ENCODE assay signal across 27 mouse cellular contexts in genomic region chr14:88427370-88427769, GRCm38 (mm10). TPM values are rescaled to one million over a fixed set of nuclear protein-coding genes. Genes with fewer than 3 reads are reported as not detected.
"Had no signal": no experiment of that assay in that cellular context is flagged by ENCODE, and none has a peak within 500 bp of the region (broad histone marks: within the 10 kb centered on the region; RNA-seq: fewer than 3 reads in every experiment).

No protein-coding gene starts in this region.

- H3K27ac ChIP-seq: gastrocnemius, adult 2 months; heart, embryonic 10.5 days; hindbrain, embryonic 10.5 days; hindbrain, embryonic 12.5 days; hindbrain, embryonic 14.5 days; intestine, embryonic 15.5 days; layer of hippocampus, adult 2 months; limb, embryonic 13.5 days; limb, embryonic 15.5 days; liver, embryonic 12.5 days; liver, embryonic 14.5 days had no signal

- ATAC-seq: hindbrain, embryonic 16.5 days; inflammation-experienced regulatory T-cells, adult 6 months; intestine, embryonic 15.5 days; intestine, postnatal 0 days; liver, embryonic 12.5 days had no signal

- H3K9ac ChIP-seq: heart, embryonic 12.5 days; hindbrain, embryonic 12.5 days; hindbrain, embryonic 14.5 days; intestine, embryonic 15.5 days; limb, embryonic 13.5 days; limb, embryonic 15.5 days; liver, embryonic 12.5 days; liver, embryonic 14.5 days had no signal

- H3K4me1 ChIP-seq: heart, embryonic 10.5 days; heart, embryonic 12.5 days; hindbrain, embryonic 10.5 days; hindbrain, embryonic 12.5 days; intestine, embryonic 15.5 days; limb, embryonic 13.5 days; limb, embryonic 15.5 days; liver, embryonic 12.5 days had no signal

- H3K36me3 ChIP-seq: heart, embryonic 10.5 days; heart, embryonic 12.5 days; hindbrain, embryonic 10.5 days; hindbrain, embryonic 12.5 days; intestine, embryonic 15.5 days; limb, embryonic 13.5 days; limb, embryonic 15.5 days; liver, embryonic 12.5 days had no signal

- H3K4me3 ChIP-seq: gastrocnemius, adult 2 months; heart, embryonic 10.5 days; heart, embryonic 12.5 days; hindbrain, embryonic 10.5 days; hindbrain, embryonic 12.5 days; intestine, embryonic 15.5 days; layer of hippocampus, adult 2 months; limb, embryonic 13.5 days; limb, embryonic 15.5 days; liver, embryonic 12.5 days had no signal

- H3K27me3 ChIP-seq: heart, embryonic 12.5 days; hindbrain, embryonic 12.5 days; intestine, embryonic 15.5 days; limb, embryonic 13.5 days; limb, embryonic 15.5 days; liver, embryonic 12.5 days had no signal

- H3K4me2 ChIP-seq: heart, embryonic 12.5 days; hindbrain, embryonic 12.5 days; hindbrain, embryonic 14.5 days; intestine, embryonic 15.5 days; limb, embryonic 13.5 days; limb, embryonic 15.5 days; liver, embryonic 12.5 days had no signal

- DNase-seq: gastrocnemius, adult 2 months; gastrocnemius, postnatal 10 days; gastrocnemius, postnatal 25 days; heart, adult 18-20 months; heart, postnatal 10 days; heart, postnatal 4 days; kidney, adult 18-20 months; kidney, adult 8-10 months; kidney, postnatal 10 days; kidney, postnatal 25 days; kidney, postnatal 4 days; left cerebral cortex, postnatal 4 days had no signal

- H3K9me3 ChIP-seq: heart, embryonic 10.5 days; heart, embryonic 12.5 days; hindbrain, embryonic 10.5 days; hindbrain, embryonic 12.5 days; intestine, embryonic 15.5 days; limb, embryonic 13.5 days; limb, embryonic 15.5 days; liver, embryonic 12.5 days had no signal

RNA-seq across cellular contexts. Expression of gene Pcdh20, which starts 43.8 kb away (rescaled TPM):
- polyA plus RNA-seq: inflammation-experienced regulatory T-cells, adult 6 months; liver, adult 2 months had no signal
